Mouse (Mus musculus) liver, postnatal 0 days (tissue): Measurements from ENCODE around the gene Spata18. TPM values are rescaled to one million over a fixed set of nuclear protein-coding genes. Genes with fewer than 3 reads are reported as not detected.

Experiments
- ATAC-seq: fragments of 200-750 bp; cut with Nextera tagmentation; 2 replicates; pipeline ENCODE4 v1.8.0; 2017; ENCODE audit warnings: mild to moderate bottlenecking, moderate library complexity
- DNase-seq: peaks from one replicate; pipeline ENCODE4 v3.0.0-alpha.2; 2016
- H3K27ac ChIP-seq: fragments of 300-500 bp; sonication (generic); 2 replicates; pipeline ENCODE4 v1.5.1; 2014; ENCODE audit warnings: antibody characterized with exemption, moderate library complexity, mild to moderate bottlenecking, low read depth
- H3K27me3 ChIP-seq: fragments of 300-500 bp; sonication (generic); 2 replicates; pipeline ENCODE4 v1.6.1; 2014; ENCODE audit warnings: low read length, control low read depth, mixed read lengths; ENCODE audit not compliant: insufficient read depth
- H3K36me3 ChIP-seq: fragments of 300-500 bp; sonication (generic); replicated peaks from 2 replicates; pipeline ENCODE4 v1.6.1; 2014; ENCODE audit warnings: mild to moderate bottlenecking, control low read depth, low read length, moderate library complexity, mixed read lengths; ENCODE audit not compliant: insufficient read depth
- H3K4me1 ChIP-seq: fragments of 300-500 bp; sonication (generic); 2 replicates; pipeline ENCODE4 v1.6.1; 2014; ENCODE audit warnings: antibody characterized with exemption, mild to moderate bottlenecking, control low read depth; ENCODE audit not compliant: insufficient read depth
- H3K4me2 ChIP-seq: fragments of 300-500 bp; sonication (generic); 2 replicates; pipeline ENCODE4 v1.6.1; 2014; ENCODE audit warnings: low read depth, mild to moderate bottlenecking, low read length, moderate library complexity, mixed read lengths
- H3K4me3 ChIP-seq: fragments of 300-500 bp; sonication (generic); 2 replicates; pipeline ENCODE4 v1.5.1; 2014; ENCODE audit warnings: low read depth, low read length
- H3K9ac ChIP-seq: fragments of 300-500 bp; sonication (generic); replicated peaks from 2 replicates; pipeline ENCODE4 v1.6.1; 2014; ENCODE audit warnings: mild to moderate bottlenecking, moderate library complexity
- H3K9me3 ChIP-seq: fragments of 300-500 bp; sonication (generic); 2 replicates; pipeline ENCODE4 v1.6.1; 2016; ENCODE audit warnings: mild to moderate bottlenecking, control low read depth, low read length, mixed read lengths
- CTCF ChIP-seq: sonication (generic); IDR thresholded peaks from 2 replicates; pipeline ENCODE4 v1.5.1; 2016; ENCODE audit warnings: antibody characterized with exemption, low read depth
- EP300 ChIP-seq: IDR thresholded peaks from 2 replicates; pipeline ENCODE4 v1.6.1; 2016; ENCODE audit warnings: antibody characterized with exemption, low read depth, mild to moderate bottlenecking
- WGBS: fragments of 180-500 bp; shearing (Covaris S2); extraction: QIAGEN DNeasy Blood & Tissue Kit; methylation state at CpG from one replicate; pipeline ENCODE4 v1.1.7; 2014; ENCODE audit not compliant: insufficient replicate concordance; 5-methylcytosine and 5-hydroxymethylcytosine counted together
- polyA plus RNA-seq: library from polyadenylated mRNA; unstranded; fragments of >200 nt; fragmentation: Nextera tagmentation; extraction: Ambion mirVana; gene quantifications from 2 replicates; pipeline ENCODE4 v1.2.1, GENCODE M21; 2015

Spata18 gene
- polyA plus RNA-seq, 1 experiment from 2014 or later: not detected

DNA sequence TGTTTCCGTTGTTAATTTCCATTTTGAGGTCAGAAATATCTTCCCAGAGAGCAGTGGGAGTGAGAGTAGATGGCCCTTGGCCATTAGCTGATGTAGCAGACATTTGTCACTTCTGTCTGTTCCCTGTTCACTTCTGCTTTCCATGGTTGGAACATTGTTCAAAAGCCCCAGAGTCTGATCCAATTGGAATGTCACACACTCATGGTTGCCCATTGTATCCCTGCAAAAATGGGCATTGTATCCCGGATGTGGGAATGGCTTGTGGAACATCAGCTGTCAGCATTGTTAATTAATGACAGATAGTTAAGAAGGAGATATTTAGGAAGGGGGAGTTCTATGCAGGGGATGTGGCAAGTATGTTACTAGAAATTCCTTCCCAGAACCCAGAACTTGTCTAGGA lies 65.8 kb downstream of the Spata18 start:
- H3K27ac ChIP-seq: no peak overlapping the region
- no peaks in the 10 kb centered on the region for H3K27me3 ChIP-seq
- H3K4me1 ChIP-seq: no peaks in the 10 kb centered on the region
- DNase-seq (no peak), ATAC-seq (no peak)
- H3K9me3 ChIP-seq: no peaks in the 10 kb centered on the region
- WGBS: 59% methylated on average over 2 of the region's 2 CpGs
- H3K9ac ChIP-seq: no peak overlapping the region
- TF ChIP-seq EP300: no peak
- no peak for TF ChIP-seq CTCF
- no peak overlapping the region for H3K4me2 ChIP-seq
- H3K4me3 ChIP-seq: no peak overlapping the region
- no peaks in the 10 kb centered on the region for H3K36me3 ChIP-seq

DNA sequence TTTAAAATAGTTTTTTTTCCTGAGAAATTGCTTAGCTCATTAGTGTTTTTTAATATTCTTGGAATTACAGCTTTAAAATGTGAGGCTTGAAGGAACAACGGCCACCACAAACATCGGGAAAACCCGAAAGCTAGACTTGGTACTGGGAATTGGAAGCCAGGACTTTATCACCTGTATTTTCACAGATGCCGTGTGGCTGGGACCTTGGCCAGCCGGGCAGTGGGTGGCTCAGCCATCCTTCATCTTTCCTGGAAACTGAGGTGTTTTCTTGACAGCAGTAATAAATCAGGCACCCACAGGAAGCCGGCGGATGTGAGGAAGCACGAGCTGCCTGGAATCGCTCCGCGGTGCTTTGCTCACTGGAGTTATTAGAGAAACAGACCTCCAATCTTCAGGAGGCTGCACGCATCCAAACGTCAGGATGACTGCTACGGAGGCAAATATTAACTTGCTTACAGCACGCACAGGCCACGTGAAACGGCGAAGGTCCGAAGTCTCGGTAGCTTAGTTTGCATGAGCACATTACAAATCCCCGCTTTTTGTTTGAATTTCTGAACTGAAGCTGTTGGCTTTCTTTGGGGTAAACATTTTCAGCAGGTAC lies 70.6 kb downstream of the Spata18 start:
- no peak overlapping the region for H3K4me2 ChIP-seq
- DNase-seq (no peak), ATAC-seq (no peak)
- H3K9ac ChIP-seq: no peak overlapping the region
- H3K4me3 ChIP-seq: no peak overlapping the region
- TF ChIP-seq EP300 (no peak), CTCF (no peak)
- H3K9me3 ChIP-seq: no peaks in the 10 kb centered on the region
- WGBS: 60% methylated on average over 21 of the region's 21 CpGs
- H3K4me1 ChIP-seq: no peaks in the 10 kb centered on the region
- H3K27me3 ChIP-seq: no peaks in the 10 kb centered on the region
- H3K36me3 ChIP-seq: no peaks in the 10 kb centered on the region
- H3K27ac ChIP-seq: no peak overlapping the region

DNA sequence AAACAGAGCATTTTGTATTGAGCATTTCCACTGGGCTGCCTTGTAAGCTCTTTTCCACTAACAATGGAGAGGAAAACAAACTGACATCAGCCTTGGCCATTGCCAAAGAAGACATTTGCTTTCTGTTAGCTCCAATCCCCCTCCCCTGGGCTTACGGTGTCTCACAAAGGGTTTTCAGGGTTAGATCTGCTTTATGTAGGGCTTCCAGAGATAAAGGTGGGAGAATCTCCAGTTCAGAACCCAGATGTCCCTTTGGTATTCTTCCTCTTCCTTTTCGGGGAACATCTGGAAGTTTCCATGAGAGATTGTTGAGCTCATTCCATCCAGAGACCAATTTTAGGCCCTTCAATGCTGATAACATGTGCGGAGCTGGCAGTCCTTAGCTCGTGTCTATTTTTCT lies 74.8 kb downstream of the Spata18 start:
- no peak for TF ChIP-seq CTCF
- TF ChIP-seq EP300: no peak
- ATAC-seq (no peak), DNase-seq (no peak)
- H3K4me2 ChIP-seq: no peak overlapping the region
- no peaks in the 10 kb centered on the region for H3K36me3 ChIP-seq
- 82% methylated on average over 4 of the region's 4 CpGs for WGBS
- no peak overlapping the region for H3K4me3 ChIP-seq
- no peaks in the 10 kb centered on the region for H3K27me3 ChIP-seq
- H3K4me1 ChIP-seq: no peaks in the 10 kb centered on the region
- no peak overlapping the region for H3K27ac ChIP-seq
- no peak overlapping the region for H3K9ac ChIP-seq
- no peaks in the 10 kb centered on the region for H3K9me3 ChIP-seq

DNA sequence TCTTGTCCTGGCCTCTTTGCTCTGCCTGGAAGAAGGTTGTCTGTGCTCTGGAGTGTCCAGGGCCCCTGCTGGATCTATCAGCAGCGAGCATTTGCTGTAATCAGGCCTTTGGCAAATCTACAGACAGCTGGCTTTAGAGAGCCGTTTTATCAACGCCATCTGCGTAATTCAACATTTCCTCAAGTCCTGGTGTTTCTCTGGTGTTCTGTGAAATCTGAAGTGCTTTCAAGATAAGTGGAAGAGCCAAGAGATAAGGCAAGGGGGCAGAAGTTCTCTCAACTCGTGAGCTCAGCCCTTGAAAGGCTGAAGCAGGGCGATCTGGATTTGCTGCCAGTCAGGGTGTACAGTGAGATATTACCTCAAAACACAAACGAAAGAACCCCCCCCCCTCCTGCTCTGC lies 77.5 kb downstream of the Spata18 start:
- H3K4me1 ChIP-seq: no peaks in the 10 kb centered on the region
- WGBS: 47% methylated on average over 7 of the region's 7 CpGs
- ATAC-seq (no peak), DNase-seq (no peak)
- H3K27ac ChIP-seq: no peak overlapping the region
- H3K36me3 ChIP-seq: no peaks in the 10 kb centered on the region
- no peaks in the 10 kb centered on the region for H3K27me3 ChIP-seq
- H3K9ac ChIP-seq: no peak overlapping the region
- H3K4me3 ChIP-seq: no peak overlapping the region
- H3K9me3 ChIP-seq: no peaks in the 10 kb centered on the region
- TF ChIP-seq CTCF (no peak), EP300 (no peak)
- no peak overlapping the region for H3K4me2 ChIP-seq

Other genes starting within 250 kb of the Spata18 start
- gene Cwh43, start 245.3 kb upstream of the Spata18 start, polyA plus RNA-seq: not detected in 2 replicates
- 4.1 and 5.7 TPM in 2 replicates for gene Dcun1d4, start 170.4 kb upstream of the Spata18 start, polyA plus RNA-seq
- not detected in 2 replicates for gene Lrrc66, start 18.9 kb upstream of the Spata18 start, polyA plus RNA-seq
- 2.1 and 2.3 TPM in 2 replicates for gene Sgcb, start 3.6 kb upstream of the Spata18 start, polyA plus RNA-seq